Mouse (Mus musculus): Measurements from ENCODE around the gene Gm19426. TPM values are rescaled to one million over a fixed set of nuclear protein-coding genes. Genes with fewer than 3 reads are reported as not detected.

The Gm19426 gene
- polyA plus RNA-seq, 1 experiment from 2014 or later, result 7.0 TPM

- H3K27ac ChIP-seq (replicated peaks), result no peak overlapping the region
- H3K4me2 ChIP-seq, result no peak overlapping the region
- 0 out of 2 replicates have a peak, but pooled peaks cover 4% of the 10 kb centered on the region for H3K36me3 ChIP-seq
- H3K9me3 ChIP-seq, result no peaks in the 10 kb centered on the region
- no peaks in the 10 kb centered on the region for H3K27me3 ChIP-seq
- no peak for ATAC-seq (ENCODE audit: low read depth)
- no peak overlapping the region for H3K4me3 ChIP-seq
- H3K4me1 ChIP-seq (replicated peaks), result peaks cover 21% of the 10 kb centered on the region
- WGBS, result 90% methylated on average over 5 of the region's 5 CpGs
- H3K9ac ChIP-seq, result no peak overlapping the region
Measured at GRCm38 (mm10) chr2:84773195-84773594, 29.7 kb upstream of the Gm19426 start.

DNA sequence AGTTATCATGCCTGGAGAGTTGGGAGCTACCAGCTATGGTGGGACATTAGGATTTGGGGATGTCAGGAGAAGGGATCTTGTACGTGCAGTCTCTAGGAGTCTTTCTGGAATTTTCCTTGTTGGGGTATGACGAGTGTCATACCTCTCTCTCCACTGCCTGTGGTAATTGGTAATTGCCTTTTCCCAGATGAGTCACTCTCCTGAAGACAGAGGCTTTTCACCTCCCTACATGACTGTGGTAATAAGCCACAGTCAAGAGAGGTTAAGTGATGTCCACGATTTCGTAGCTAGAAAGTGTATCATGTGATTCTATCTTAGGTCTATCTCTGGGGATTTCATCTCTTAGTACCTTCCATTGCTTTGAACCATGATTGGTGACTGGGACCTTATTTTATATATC lies 29.0 kb upstream of the Gm19426 start:
- Histone ChIP-seq H3K9me3 (no peaks in the 10 kb centered on the region), H3K4me3 (no peak overlapping the region), H3K4me1 (replicated peaks) (peaks cover 21% of the 10 kb centered on the region), H3K4me2 (no peak overlapping the region), H3K36me3 (0 out of 2 replicates have a peak, but pooled peaks cover 4% of the 10 kb centered on the region), H3K9ac (no peak overlapping the region), H3K27me3 (no peaks in the 10 kb centered on the region), H3K27ac (replicated peaks) (no peak overlapping the region)
- 82% methylated on average over 4 of the region's 4 CpGs for WGBS
- ATAC-seq (ENCODE audit: low read depth), result no peak

DNA sequence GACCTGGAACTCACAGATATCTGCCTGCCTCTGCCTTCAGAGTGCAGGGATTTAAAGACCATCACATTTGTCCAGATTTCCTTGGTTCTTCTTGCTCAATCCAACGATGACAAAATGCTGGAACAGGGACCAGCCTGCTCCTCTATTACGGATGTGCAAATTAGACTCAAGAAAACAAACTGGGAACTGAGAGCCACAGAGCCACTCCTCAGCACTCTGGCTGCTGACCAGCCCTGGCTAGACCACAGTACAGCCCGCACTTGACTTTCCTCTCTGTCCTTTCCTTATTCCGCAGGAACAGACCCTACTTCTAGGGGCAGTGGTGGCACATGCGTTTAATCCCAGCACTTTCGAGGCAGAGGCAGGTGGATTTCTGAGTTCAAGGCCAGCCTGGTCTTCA lies 27.0 kb upstream of the Gm19426 start:
- Histone ChIP-seq H3K9me3 (no peaks in the 10 kb centered on the region), H3K27ac (replicated peaks) (no peak overlapping the region), H3K9ac (no peak overlapping the region), H3K4me1 (replicated peaks) (peaks cover 21% of the 10 kb centered on the region), H3K27me3 (no peaks in the 10 kb centered on the region), H3K4me3 (no peak overlapping the region), H3K4me2 (no peak overlapping the region), H3K36me3 (peaks cover 5% of the 10 kb centered on the region; the same call in 1 of the 2 replicates)
- WGBS, result 79% methylated on average over 6 of the region's 6 CpGs
- ATAC-seq (ENCODE audit: low read depth), result no peak

- no peak overlapping the region for H3K4me2 ChIP-seq
- no peaks in the 10 kb centered on the region for H3K27me3 ChIP-seq
- no peaks in the 10 kb centered on the region for H3K9me3 ChIP-seq
- H3K27ac ChIP-seq (replicated peaks), result no peak overlapping the region
- 65% methylated on average over 1 of the region's 1 CpGs for WGBS
- no peak for ATAC-seq (ENCODE audit: low read depth)
- H3K4me3 ChIP-seq, result no peak overlapping the region
- peaks cover 13% of the 10 kb centered on the region for H3K36me3 ChIP-seq
- no peak overlapping the region for H3K9ac ChIP-seq
- H3K4me1 ChIP-seq (replicated peaks), result no peaks in the 10 kb centered on the region
Measured at GRCm38 (mm10) chr2:84762818-84763217, 19.4 kb upstream of the Gm19426 start.

DNA sequence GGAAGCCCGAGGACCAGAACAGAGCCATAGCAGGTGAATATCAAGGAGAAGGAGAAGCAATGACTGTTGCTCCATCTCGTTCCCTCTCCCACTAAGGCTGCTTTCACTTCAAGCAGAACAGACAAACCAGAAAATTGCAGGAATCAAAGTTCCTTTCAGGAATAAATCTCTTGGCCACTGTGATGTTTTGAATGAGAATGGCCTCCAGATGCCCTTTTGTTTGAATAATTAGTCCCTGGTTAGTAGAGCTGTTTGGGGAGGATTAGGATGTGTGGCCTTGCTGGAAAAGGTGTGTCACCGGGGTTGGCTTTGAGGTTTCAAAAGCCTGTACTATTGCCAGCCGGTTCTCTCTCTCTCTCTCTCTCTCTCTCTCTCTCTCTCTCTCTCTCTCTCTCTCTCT lies 18.8 kb upstream of the Gm19426 start:
- H3K9ac ChIP-seq, result no peak overlapping the region
- peaks cover 13% of the 10 kb centered on the region for H3K36me3 ChIP-seq
- H3K9me3 ChIP-seq, result no peaks in the 10 kb centered on the region
- WGBS, result 54% methylated on average over 4 of the region's 4 CpGs
- H3K4me2 ChIP-seq, result no peak overlapping the region
- no peak overlapping the region for H3K4me3 ChIP-seq
- H3K27ac ChIP-seq (replicated peaks), result no peak overlapping the region
- H3K27me3 ChIP-seq, result no peaks in the 10 kb centered on the region
- no peaks in the 10 kb centered on the region for H3K4me1 ChIP-seq (replicated peaks)
- no peak for ATAC-seq (ENCODE audit: low read depth)

GRCm38 (mm10) chr2:84761840-84762239 lies 18.4 kb upstream of the Gm19426 start:
- H3K27ac ChIP-seq (replicated peaks), result no peak overlapping the region
- no peak for ATAC-seq (ENCODE audit: low read depth)
- WGBS, result 90% methylated on average over 1 of the region's 1 CpGs

DNA sequence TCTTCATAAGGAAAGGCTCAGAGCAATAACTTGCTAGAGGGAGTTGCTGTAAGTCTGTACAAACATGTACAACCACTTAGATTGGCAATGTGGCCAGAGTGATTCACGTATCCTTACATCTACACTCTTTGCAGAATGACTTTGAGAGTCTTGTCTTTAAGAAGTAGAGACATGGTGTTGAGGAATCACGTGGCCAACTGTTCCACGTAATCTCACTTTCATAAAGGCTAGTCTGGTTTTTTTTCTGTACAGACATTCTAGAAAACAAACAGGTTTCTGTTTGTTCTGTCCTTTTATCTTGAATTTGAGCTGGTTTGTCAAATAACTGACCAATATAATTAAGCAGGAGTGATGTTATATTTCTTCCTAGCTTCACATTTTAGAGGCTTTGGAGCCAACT lies 17.9 kb upstream of the Gm19426 start:
- no peak for ATAC-seq (ENCODE audit: low read depth)
- Histone ChIP-seq H3K4me2 (no peak overlapping the region), H3K9ac (no peak overlapping the region), H3K27ac (replicated peaks) (no peak overlapping the region), H3K27me3 (no peaks in the 10 kb centered on the region), H3K4me3 (no peak overlapping the region), H3K4me1 (replicated peaks) (no peaks in the 10 kb centered on the region), H3K36me3 (peaks cover 13% of the 10 kb centered on the region), H3K9me3 (no peaks in the 10 kb centered on the region)
- 90% methylated on average over 3 of the region's 3 CpGs for WGBS

More at GRCm38 (mm10) chr2:84761840-84762239, 18.4 kb upstream of the Gm19426 start:
- Histone ChIP-seq H3K4me2 (no peak overlapping the region), H3K4me1 (replicated peaks) (no peaks in the 10 kb centered on the region), H3K36me3 (peaks cover 13% of the 10 kb centered on the region), H3K4me3 (no peak overlapping the region), H3K9ac (no peak overlapping the region), H3K27me3 (no peaks in the 10 kb centered on the region), H3K9me3 (no peaks in the 10 kb centered on the region)

DNA sequence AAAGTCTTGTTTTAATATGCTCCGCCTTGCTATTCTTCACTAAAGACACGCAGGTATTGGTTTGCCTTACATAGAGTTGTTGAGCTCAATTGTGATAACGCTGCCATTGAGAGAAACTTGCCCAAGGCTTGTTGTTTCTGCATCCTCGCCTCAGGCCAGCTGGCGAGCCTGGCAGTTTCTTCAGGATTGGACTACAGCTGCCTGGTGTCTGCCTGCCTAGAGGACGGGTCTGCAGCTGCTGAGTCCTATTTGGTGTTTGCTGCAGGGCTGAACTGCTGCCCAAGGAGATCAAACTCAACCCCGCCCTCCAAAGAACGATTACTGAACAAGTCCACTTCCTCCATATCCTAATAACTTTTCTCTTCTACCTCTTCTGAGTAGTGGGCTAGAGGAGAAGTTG lies 17.3 kb upstream of the Gm19426 start:
- Histone ChIP-seq H3K4me3 (no peak overlapping the region), H3K4me2 (no peak overlapping the region), H3K27ac (replicated peaks) (no peak overlapping the region), H3K9me3 (no peaks in the 10 kb centered on the region), H3K9ac (no peak overlapping the region), H3K4me1 (replicated peaks) (no peaks in the 10 kb centered on the region), H3K27me3 (no peaks in the 10 kb centered on the region), H3K36me3 (peaks cover 13% of the 10 kb centered on the region)
- 72% methylated on average over 8 of the region's 8 CpGs for WGBS
- no peak for ATAC-seq (ENCODE audit: low read depth)

DNA sequence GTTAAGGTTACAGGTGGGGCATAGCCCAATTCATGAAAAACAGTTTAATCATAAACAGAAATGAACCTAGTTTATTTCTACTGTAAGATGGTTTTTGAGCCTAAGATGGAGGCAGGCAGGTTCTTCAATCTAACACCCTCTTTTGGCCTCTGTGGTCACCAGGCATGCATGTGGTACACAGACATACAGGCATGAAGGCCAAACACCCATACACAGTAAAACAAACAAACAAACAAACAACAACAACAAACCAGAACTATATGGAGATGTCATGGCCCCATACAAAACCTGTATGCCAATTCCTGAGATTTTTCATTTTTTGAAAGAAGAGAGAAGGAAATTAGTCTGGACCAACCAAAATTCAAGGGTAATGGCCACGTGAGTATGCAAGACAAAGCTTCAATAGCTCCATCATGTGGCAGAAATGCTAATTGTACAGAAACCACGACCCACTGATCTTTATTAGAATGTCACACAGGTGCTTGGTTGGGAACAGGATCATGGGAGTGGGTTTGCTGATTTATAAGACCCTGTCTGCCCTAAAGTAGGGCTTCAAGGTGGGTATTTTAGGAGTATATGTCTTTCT lies 15.2 kb upstream of the Gm19426 start:
- WGBS, result 2% methylated on average over 2 of the region's 2 CpGs

GRCm38 (mm10) chr2:84757026-84757682 lies 13.7 kb upstream of the Gm19426 start:
- no peak for ATAC-seq (ENCODE audit: low read depth)
- H3K9ac ChIP-seq, result no peak overlapping the region
- no peak overlapping the region for H3K27ac ChIP-seq (replicated peaks)
- H3K36me3 ChIP-seq, result no peaks in the 10 kb centered on the region
- H3K4me3 ChIP-seq, result no peak overlapping the region
- no peaks in the 10 kb centered on the region for H3K9me3 ChIP-seq
- H3K27me3 ChIP-seq, result no peaks in the 10 kb centered on the region
- H3K4me1 ChIP-seq (replicated peaks), result no peaks in the 10 kb centered on the region
- no peak overlapping the region for H3K4me2 ChIP-seq
- WGBS, result 63% methylated on average over 7 of the region's 7 CpGs

More for the DNA sequence above, 15.2 kb upstream of the Gm19426 start:
- no peak overlapping the region for H3K4me3 ChIP-seq
- ATAC-seq (ENCODE audit: low read depth), result peak; percentile 67
- H3K27ac ChIP-seq (replicated peaks), result no peak overlapping the region
- no peaks in the 10 kb centered on the region for H3K9me3 ChIP-seq
- no peaks in the 10 kb centered on the region for H3K4me1 ChIP-seq (replicated peaks)
- H3K36me3 ChIP-seq, result no peaks in the 10 kb centered on the region
- H3K27me3 ChIP-seq, result no peaks in the 10 kb centered on the region
- no peak overlapping the region for H3K9ac ChIP-seq
- H3K4me2 ChIP-seq, result no peak overlapping the region

DNA sequence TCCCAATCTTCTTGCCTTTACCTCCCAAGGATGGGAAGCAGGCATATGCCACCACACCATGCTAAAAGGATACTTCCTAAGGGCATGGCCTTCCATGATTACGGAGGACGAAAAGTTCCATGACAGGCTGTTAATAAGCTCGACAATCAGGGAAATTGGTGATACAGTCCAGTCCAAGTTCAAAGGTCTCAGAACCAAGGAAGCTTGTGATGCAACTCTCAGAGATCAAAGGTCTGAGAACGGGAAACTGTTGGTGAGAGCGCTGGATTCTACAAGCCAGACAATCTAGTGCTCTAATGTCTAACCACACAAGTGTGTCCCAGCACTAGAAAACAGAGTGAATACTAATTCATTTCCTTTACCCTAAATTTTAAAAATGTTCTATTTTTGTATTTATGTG lies 12.8 kb upstream of the Gm19426 start:
- Histone ChIP-seq H3K36me3 (no peaks in the 10 kb centered on the region), H3K4me2 (no peak overlapping the region), H3K27ac (replicated peaks) (no peak overlapping the region), H3K4me3 (no peak overlapping the region), H3K9ac (no peak overlapping the region), H3K27me3 (no peaks in the 10 kb centered on the region), H3K4me1 (replicated peaks) (no peaks in the 10 kb centered on the region), H3K9me3 (no peaks in the 10 kb centered on the region)
- 90% methylated on average over 5 of the region's 5 CpGs for WGBS
- no peak for ATAC-seq (ENCODE audit: low read depth)

DNA sequence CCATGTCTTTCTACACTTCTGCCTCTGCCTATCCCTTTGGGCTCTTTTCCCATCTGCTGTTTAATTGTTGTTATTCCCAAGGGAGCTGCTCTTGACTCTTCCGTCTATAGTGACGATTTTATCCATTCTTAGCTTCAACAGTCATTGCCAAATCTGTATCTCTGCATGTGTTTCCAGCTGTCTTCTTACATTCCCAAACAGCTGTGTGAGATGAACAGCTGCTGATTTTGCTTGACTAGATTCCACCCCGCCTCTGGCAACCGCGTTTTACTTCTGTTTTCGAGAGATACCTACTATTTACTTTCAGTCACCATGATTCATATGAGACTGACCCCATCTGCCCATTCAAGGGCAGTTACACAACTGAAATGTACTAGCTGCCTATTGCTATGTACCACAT lies 6.7 kb upstream of the Gm19426 start:
- Histone ChIP-seq H3K9ac (no peak overlapping the region), H3K4me3 (no peak overlapping the region), H3K4me2 (no peak overlapping the region), H3K27me3 (no peaks in the 10 kb centered on the region), H3K27ac (replicated peaks) (no peak overlapping the region), H3K9me3 (no peaks in the 10 kb centered on the region), H3K36me3 (no peaks in the 10 kb centered on the region), H3K4me1 (replicated peaks) (no peaks in the 10 kb centered on the region)
- no peak for ATAC-seq (ENCODE audit: low read depth)
- 71% methylated on average over 6 of the region's 6 CpGs for WGBS

- H3K4me3 ChIP-seq, result peak overlapping the region; percentile 89
- peaks cover 9% of the 10 kb centered on the region; the same call in 1 of the 2 replicates for H3K36me3 ChIP-seq
- H3K9me3 ChIP-seq, result no peaks in the 10 kb centered on the region
- no peaks in the 10 kb centered on the region for H3K27me3 ChIP-seq
- peak overlapping the region; percentile 97 for H3K9ac ChIP-seq
- peak; percentile 24 for ATAC-seq (ENCODE audit: low read depth)
- H3K4me2 ChIP-seq, result peak overlapping the region; percentile 76
- 1% methylated on average over 10 of the region's 10 CpGs for WGBS
- peaks cover 42% of the 10 kb centered on the region for H3K4me1 ChIP-seq (replicated peaks)
- peak overlapping the region; percentile 98 for H3K27ac ChIP-seq (replicated peaks)
Measured at GRCm38 (mm10) chr2:84744126-84744525, 671 bp upstream of the Gm19426 start.

Measured in neural tube, embryonic 13.5 days (tissue).